ENCODE assay signal across 8 mouse cellular contexts in the genomic region with DNA sequence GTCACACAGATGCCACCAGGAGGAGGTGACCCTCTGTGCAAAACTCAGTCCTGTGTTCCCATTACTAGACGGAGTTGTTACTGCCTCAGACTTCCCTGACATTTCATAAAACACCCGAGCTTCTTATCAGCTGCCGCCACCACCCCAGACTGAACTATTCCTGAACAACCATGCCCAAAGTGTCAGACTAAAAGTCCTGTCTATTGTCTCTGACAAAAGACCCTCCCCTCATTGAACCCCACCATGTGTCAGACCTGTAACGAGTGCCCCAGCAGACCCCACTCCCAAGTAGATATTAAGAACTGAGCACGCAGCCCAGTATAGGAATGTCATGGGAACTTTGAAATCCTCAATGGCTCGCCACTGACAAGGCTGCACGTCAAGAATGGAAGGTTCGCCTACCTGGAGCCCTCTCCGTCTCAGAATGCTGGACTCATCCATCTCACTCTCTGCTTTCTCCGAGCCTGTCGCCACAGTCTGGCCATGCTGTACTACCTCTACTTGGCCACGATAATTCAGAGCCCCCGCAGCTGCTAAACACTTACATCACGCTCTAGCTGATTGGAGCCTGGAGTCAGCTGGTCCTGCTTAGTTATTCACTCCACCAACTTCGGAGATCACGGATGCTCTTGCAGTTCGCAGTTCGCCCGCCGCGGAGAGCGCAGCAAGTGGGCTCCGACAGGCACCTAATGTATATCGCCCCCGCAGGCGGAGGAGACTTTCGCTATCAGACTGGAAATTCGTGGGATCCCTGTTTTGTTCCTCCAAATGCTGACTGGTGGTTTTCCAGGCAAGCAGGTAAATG.
DNase-seq lines count a peak whose midpoint lies in the region; ATAC-seq lines count a peak whose summit lies in the region.

No protein-coding gene starts in this region.

- H3K36me3 ChIP-seq in hindbrain, embryonic 14.5 days (replicated peaks; ENCODE audit: control insufficient read depth, insufficient read depth): no peaks in the 10 kb centered on the region
- no peaks in the 10 kb centered on the region for H3K36me3 ChIP-seq in lung, embryonic 15.5 days

- H3K9me3 ChIP-seq in hindbrain, embryonic 14.5 days (ENCODE audit: control insufficient read depth, low read length): no peaks in the 10 kb centered on the region
- no peaks in the 10 kb centered on the region for H3K9me3 ChIP-seq in lung, embryonic 15.5 days

- peak; percentile 64 for DNase-seq in ZHBTc4 (ENCODE audit: low read depth, low spot score)
- peak; percentile 35 to 51 for DNase-seq in cerebellum, postnatal 4 days (ENCODE audit: low spot score in 2 of 2)
- DNase-seq in gastrocnemius, adult 18-20 months (ENCODE audit: low spot score): peak; percentile 29
- peak; percentile 71 for DNase-seq in hindbrain, embryonic 14.5 days (ENCODE audit: low spot score)
- peak; percentile 52 for DNase-seq in layer of hippocampus, postnatal 25 days (ENCODE audit: extremely low spot score in 1 of 2, low spot score in 1 of 2)
- DNase-seq in retina, embryonic 14.5 days (ENCODE audit: low spot score): peak; percentile 82
- no peak for DNase-seq in c-Kit-positive CD71-positive TER-119-positive erythroid progenitor cells, embryonic 14.5 days (ENCODE audit: low spot score)

- H3K4me1 ChIP-seq in hindbrain, embryonic 14.5 days (replicated peaks; ENCODE audit: control insufficient read depth, insufficient read depth, low read length): peaks cover 15% of the 10 kb centered on the region; the same call in 1 of the 2 replicates
- H3K4me1 ChIP-seq in lung, embryonic 15.5 days: 0 out of 2 replicates have a peak, but pooled peaks cover 5% of the 10 kb centered on the region

- 6% methylated on average over 28 of the region's 28 CpGs for WGBS in hindbrain, embryonic 14.5 days
- 1% methylated on average over 28 of the region's 28 CpGs for WGBS in lung, embryonic 15.5 days

- H3K27ac ChIP-seq in hindbrain, embryonic 14.5 days: peak overlapping the region; percentile 43
- H3K27ac ChIP-seq in lung, embryonic 15.5 days: peak overlapping the region; percentile 50; the same call in 1 of the 2 replicates

- no peaks in the 10 kb centered on the region for H3K27me3 ChIP-seq in hindbrain, embryonic 14.5 days (ENCODE audit: control insufficient read depth, insufficient read depth, low read length)
- H3K27me3 ChIP-seq in lung, embryonic 15.5 days: 0 out of 2 replicates have a peak, but pooled peaks cover 4% of the 10 kb centered on the region

- peak overlapping the region; percentile 40 for H3K4me3 ChIP-seq in hindbrain, embryonic 14.5 days (replicated peaks; ENCODE audit: low read length)
- peak overlapping the region; percentile 50 for H3K4me3 ChIP-seq in lung, embryonic 15.5 days

- ATAC-seq in hindbrain, embryonic 14.5 days (ENCODE audit: low FRiP score): peak; percentile 89
- peak; percentile 87; the same call in 1 of the 2 replicates for ATAC-seq in lung, embryonic 15.5 days (ENCODE audit: borderline replicate concordance, extremely low read depth, low FRiP score, low TSS enrichment)

- H3K4me2 ChIP-seq in hindbrain, embryonic 14.5 days (replicated peaks): peak overlapping the region; percentile 82
- peak overlapping the region; percentile 88 for H3K4me2 ChIP-seq in lung, embryonic 15.5 days

- H3K9ac ChIP-seq in hindbrain, embryonic 14.5 days: peak overlapping the region; percentile 60
- peak overlapping the region; percentile 36 for H3K9ac ChIP-seq in lung, embryonic 15.5 days
